Mouse (Mus musculus): ENCODE results near the gene Msln. TPM values are rescaled to one million over a fixed set of nuclear protein-coding genes. Genes with fewer than 3 reads are reported as not detected.

The Msln gene
- polyA plus RNA-seq (2015; fragmentation: Nextera tagmentation; extraction: Ambion mirVana), result 1.4 and 2.0 TPM in 2 replicates

GRCm38 (mm10) chr17:25754241-25754640, at the start of gene Msln:
Gene Msln, minus strand, starts transcription at chr17:25754378.
- Histone ChIP-seq H3K4me2 (no peak within 1 kb of the TSS), H3K9me3 (replicated peaks) (no peaks in the 10 kb centered on the region), H3K4me3 (replicated peaks) (no peak within 1 kb of the TSS), H3K9ac (replicated peaks) (no peak within 1 kb of the TSS), H3K27ac (replicated peaks) (no peak within 1 kb of the TSS), H3K4me1 (peaks cover 6% of the 10 kb centered on the region), H3K27me3 (replicated peaks) (no peaks in the 10 kb centered on the region), H3K36me3 (no peaks in the 10 kb centered on the region)
- ATAC-seq (ENCODE audit: low FRiP score), result no peak
- WGBS, result 87% methylated on average over 9 of the region's 9 CpGs

- peak overlapping the region; percentile 28; the same call in 1 of the 2 replicates for H3K9ac ChIP-seq (replicated peaks)
- no peaks in the 10 kb centered on the region for H3K36me3 ChIP-seq
- no peaks in the 10 kb centered on the region for H3K27me3 ChIP-seq (replicated peaks)
- no peaks in the 10 kb centered on the region for H3K9me3 ChIP-seq (replicated peaks)
- no peak overlapping the region for H3K4me3 ChIP-seq (replicated peaks)
- WGBS, result 4% methylated on average over 10 of the region's 10 CpGs
- ATAC-seq (ENCODE audit: low FRiP score), result peak; percentile 76
- H3K4me1 ChIP-seq, result peaks cover 23% of the 10 kb centered on the region
- peak overlapping the region; percentile 19 for H3K4me2 ChIP-seq
- H3K27ac ChIP-seq (replicated peaks), result peak overlapping the region; percentile 75
These were observed 48.8 kb upstream of the Msln start for GRCm38 (mm10) chr17:25802825-25803517.

GRCm38 (mm10) chr17:25801029-25801428, 46.9 kb upstream of the Msln start:
- no peak overlapping the region for H3K4me2 ChIP-seq
- H3K4me1 ChIP-seq, result peaks cover 38% of the 10 kb centered on the region
- H3K9me3 ChIP-seq (replicated peaks), result no peaks in the 10 kb centered on the region
- H3K36me3 ChIP-seq, result no peaks in the 10 kb centered on the region
- H3K9ac ChIP-seq (replicated peaks), result no peak overlapping the region
- H3K27me3 ChIP-seq (replicated peaks), result no peaks in the 10 kb centered on the region
- ATAC-seq (ENCODE audit: low FRiP score), result no peak
- no peak overlapping the region for H3K27ac ChIP-seq (replicated peaks)
- H3K4me3 ChIP-seq (replicated peaks), result no peak overlapping the region
- WGBS, result 8% methylated on average over 6 of the region's 6 CpGs

GRCm38 (mm10) chr17:25796951-25797369, 42.8 kb upstream of the Msln start, which contains the start of gene Metrn:
Gene Metrn, minus strand, starts transcription at chr17:25797136.
- no peaks in the 10 kb centered on the region for H3K27me3 ChIP-seq (replicated peaks)
- ATAC-seq (ENCODE audit: low FRiP score), result peak; percentile 54
- under 1% methylated on average over 35 of the region's 35 CpGs for WGBS
- H3K4me3 ChIP-seq (replicated peaks), result peak within 1 kb of the TSS; percentile 57
- H3K36me3 ChIP-seq, result no peaks in the 10 kb centered on the region
- H3K4me1 ChIP-seq, result peaks cover 55% of the 10 kb centered on the region
- H3K9ac ChIP-seq (replicated peaks), result peak within 1 kb of the TSS; percentile 53
- peak within 1 kb of the TSS; percentile 96 for H3K4me2 ChIP-seq
- peak within 1 kb of the TSS; percentile 69 for H3K27ac ChIP-seq (replicated peaks)
- no peaks in the 10 kb centered on the region for H3K9me3 ChIP-seq (replicated peaks)

- H3K4me3 ChIP-seq (replicated peaks), result peak overlapping the region; percentile 57
- H3K9ac ChIP-seq (replicated peaks), result peak overlapping the region; percentile 53
- ATAC-seq (ENCODE audit: low FRiP score), result no peak
- peaks cover 59% of the 10 kb centered on the region for H3K4me1 ChIP-seq
- H3K27me3 ChIP-seq (replicated peaks), result no peaks in the 10 kb centered on the region
- H3K4me2 ChIP-seq, result peak overlapping the region; percentile 96
- no peaks in the 10 kb centered on the region for H3K36me3 ChIP-seq
- 2% methylated on average over 37 of the region's 37 CpGs for WGBS
- peak overlapping the region; percentile 69 for H3K27ac ChIP-seq (replicated peaks)
- no peaks in the 10 kb centered on the region for H3K9me3 ChIP-seq (replicated peaks)
These were observed 42.1 kb upstream of the Msln start for GRCm38 (mm10) chr17:25796211-25796771.

GRCm38 (mm10) chr17:25795609-25796092, 41.5 kb upstream of the Msln start, which contains the start of gene AC134908.4:
Gene AC134908.4, minus strand, starts transcription at chr17:25795659.
- WGBS, result 13% methylated on average over 6 of the region's 6 CpGs
- no peaks in the 10 kb centered on the region for H3K27me3 ChIP-seq (replicated peaks)
- H3K4me2 ChIP-seq, result peak within 1 kb of the TSS; percentile 96
- H3K4me3 ChIP-seq (replicated peaks), result peak within 1 kb of the TSS; percentile 57
- peak within 1 kb of the TSS; percentile 93 for H3K27ac ChIP-seq (replicated peaks)
- no peaks in the 10 kb centered on the region for H3K36me3 ChIP-seq
- H3K9ac ChIP-seq (replicated peaks), result peak within 1 kb of the TSS; percentile 53
- no peaks in the 10 kb centered on the region for H3K9me3 ChIP-seq (replicated peaks)
- ATAC-seq (ENCODE audit: low FRiP score), result peak; percentile 25; the same call in 1 of the 2 replicates
- H3K4me1 ChIP-seq, result peaks cover 63% of the 10 kb centered on the region

GRCm38 (mm10) chr17:25794998-25795397, 40.8 kb upstream of the Msln start:
- no peak for ATAC-seq (ENCODE audit: low FRiP score)
- no peaks in the 10 kb centered on the region for H3K27me3 ChIP-seq (replicated peaks)
- WGBS, result 55% methylated on average over 17 of the region's 17 CpGs
- H3K4me1 ChIP-seq, result peaks cover 67% of the 10 kb centered on the region
- H3K4me3 ChIP-seq (replicated peaks), result peak overlapping the region; percentile 57
- no peaks in the 10 kb centered on the region for H3K36me3 ChIP-seq
- peak overlapping the region; percentile 96 for H3K4me2 ChIP-seq
- peak overlapping the region; percentile 53; the same call in 1 of the 2 replicates for H3K9ac ChIP-seq (replicated peaks)
- H3K9me3 ChIP-seq (replicated peaks), result no peaks in the 10 kb centered on the region
- peak overlapping the region; percentile 93 for H3K27ac ChIP-seq (replicated peaks)

GRCm38 (mm10) chr17:25794197-25794596, 40.0 kb upstream of the Msln start:
- H3K27me3 ChIP-seq (replicated peaks), result no peaks in the 10 kb centered on the region
- H3K9ac ChIP-seq (replicated peaks), result no peak overlapping the region
- no peak for ATAC-seq (ENCODE audit: low FRiP score)
- peak overlapping the region; percentile 93 for H3K27ac ChIP-seq (replicated peaks)
- peak overlapping the region; percentile 57 for H3K4me3 ChIP-seq (replicated peaks)
- H3K4me2 ChIP-seq, result peak overlapping the region; percentile 96
- peaks cover 7% of the 10 kb centered on the region; the same call in 1 of the 2 replicates for H3K36me3 ChIP-seq
- H3K4me1 ChIP-seq, result peaks cover 67% of the 10 kb centered on the region
- no peaks in the 10 kb centered on the region for H3K9me3 ChIP-seq (replicated peaks)
- WGBS, result 17% methylated on average over 13 of the region's 13 CpGs

- H3K9ac ChIP-seq (replicated peaks), result peak within 1 kb of the TSS; percentile 77
- H3K4me1 ChIP-seq, result peaks cover 69% of the 10 kb centered on the region
- H3K4me2 ChIP-seq, result peak within 1 kb of the TSS; percentile 96
- H3K4me3 ChIP-seq (replicated peaks), result peak within 1 kb of the TSS; percentile 71
- H3K9me3 ChIP-seq (replicated peaks), result no peaks in the 10 kb centered on the region
- no peaks in the 10 kb centered on the region for H3K27me3 ChIP-seq (replicated peaks)
- H3K36me3 ChIP-seq, result peaks cover 16% of the 10 kb centered on the region
- ATAC-seq (ENCODE audit: low FRiP score), result peak; percentile 58
- peak within 1 kb of the TSS; percentile 93 for H3K27ac ChIP-seq (replicated peaks)
- under 1% methylated on average over 14 of the region's 14 CpGs for WGBS
These were observed 38.4 kb upstream of the Msln start, which contains the start of gene Fam173a for GRCm38 (mm10) chr17:25792615-25793014. Gene Fam173a, minus strand, starts transcription at chr17:25792901.

- Histone ChIP-seq H3K9me3 (replicated peaks) (no peaks in the 10 kb centered on the region), H3K36me3 (peaks cover 19% of the 10 kb centered on the region), H3K27me3 (replicated peaks) (no peaks in the 10 kb centered on the region), H3K27ac (replicated peaks) (peak overlapping the region; percentile 93), H3K4me1 (peaks cover 63% of the 10 kb centered on the region), H3K9ac (replicated peaks) (peak overlapping the region; percentile 77), H3K4me3 (replicated peaks) (peak overlapping the region; percentile 71), H3K4me2 (peak overlapping the region; percentile 96)
- peak; percentile 72 for ATAC-seq (ENCODE audit: low FRiP score)
- WGBS, result under 1% methylated on average over 45 of the region's 45 CpGs
These were observed 37.8 kb upstream of the Msln start for GRCm38 (mm10) chr17:25791843-25792527.

- ATAC-seq (ENCODE audit: low FRiP score), result peak; percentile 4
- H3K4me3 ChIP-seq (replicated peaks), result peak overlapping the region; percentile 71
- 30% methylated on average over 19 of the region's 19 CpGs for WGBS
- H3K27me3 ChIP-seq (replicated peaks), result no peaks in the 10 kb centered on the region
- peak overlapping the region; percentile 93 for H3K27ac ChIP-seq (replicated peaks)
- H3K9me3 ChIP-seq (replicated peaks), result no peaks in the 10 kb centered on the region
- peaks cover 19% of the 10 kb centered on the region for H3K36me3 ChIP-seq
- H3K4me2 ChIP-seq, result peak overlapping the region; percentile 96
- H3K4me1 ChIP-seq, result peaks cover 57% of the 10 kb centered on the region
- peak overlapping the region; percentile 77 for H3K9ac ChIP-seq (replicated peaks)
These were observed 37.2 kb upstream of the Msln start for GRCm38 (mm10) chr17:25791320-25791842.

Data from neural tube, embryonic 15.5 days (tissue).